ENCODE assay signal across 11 mouse cellular contexts in the genomic region with DNA sequence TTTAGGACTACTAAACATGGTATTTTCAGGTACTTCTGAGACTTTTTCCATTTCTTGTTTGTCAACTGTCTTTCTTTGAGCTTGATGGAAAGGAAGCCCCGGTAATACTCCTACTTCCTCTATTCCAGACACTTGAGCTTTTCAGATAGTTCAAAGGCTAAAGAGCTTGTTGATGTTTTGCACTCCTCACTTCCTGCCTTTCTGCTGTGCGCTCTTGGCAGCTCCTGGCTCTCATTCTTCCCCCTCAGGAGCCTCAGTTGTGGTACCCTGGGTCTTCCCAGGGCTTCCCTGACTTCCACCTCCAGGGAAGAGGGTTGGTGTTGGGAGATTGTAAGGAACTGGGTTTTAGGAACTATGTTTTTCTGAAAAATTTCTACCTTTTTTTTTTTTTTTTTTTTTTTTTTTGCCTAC. TPM values are rescaled to one million over a fixed set of nuclear protein-coding genes. Genes with fewer than 3 reads are reported as not detected.
A peak's percentile ranks its signal among the peaks of the same experiment; 100 is the strongest.
DNase-seq lines count a peak whose midpoint lies in the region; ATAC-seq and TF ChIP-seq lines count a peak whose summit lies in the region.
"Had no signal": no experiment of that assay in that cellular context is flagged by ENCODE, and none has a peak within 500 bp of the region (broad histone marks: within the 10 kb centered on the region; RNA-seq: fewer than 3 reads in every experiment).

No protein-coding gene starts in this region.

- H3K9me3 ChIP-seq in kidney, postnatal 0 days (replicated peaks; ENCODE audit: low read length), result no peaks in the 10 kb centered on the region
- no peaks in the 10 kb centered on the region for H3K9me3 ChIP-seq in kidney, embryonic 15.5 days (replicated peaks)
- H3K9me3 ChIP-seq in G1E (replicated peaks), result no peaks in the 10 kb centered on the region
- no peaks in the 10 kb centered on the region for H3K9me3 ChIP-seq in hindbrain, embryonic 13.5 days
- H3K9me3 ChIP-seq: hindbrain, embryonic 15.5 days; megakaryocyte, embryonic 14.5 days had no signal

- peaks cover 5% of the 10 kb centered on the region; the same call in 1 of the 2 replicates for H3K4me1 ChIP-seq in kidney, postnatal 0 days (replicated peaks; ENCODE audit: insufficient read depth, low read length)
- H3K4me1 ChIP-seq in kidney, embryonic 15.5 days, result peaks cover 49% of the 10 kb centered on the region
- H3K4me1 ChIP-seq in G1E (ENCODE audit: insufficient read depth, low read depth, low read length), result peaks cover 44% of the 10 kb centered on the region
- peaks cover 68% of the 10 kb centered on the region for H3K4me1 ChIP-seq in hindbrain, embryonic 13.5 days (replicated peaks)

- DNase-seq in kidney, postnatal 0 days (ENCODE audit: low spot score), result peak; percentile 59
- DNase-seq in CD4-positive helper T cell, adult 2 months (ENCODE audit: low read depth, low spot score), result peak; percentile 50
- peak; percentile 45 for DNase-seq in G1E (ENCODE audit: low spot score)
- DNase-seq: right cerebral cortex, postnatal 14 days had no signal

- H3K36me3 ChIP-seq in kidney, postnatal 0 days (ENCODE audit: insufficient read depth, low read length), result no peaks in the 10 kb centered on the region
- no peaks in the 10 kb centered on the region for H3K36me3 ChIP-seq in kidney, embryonic 15.5 days
- peaks cover 69% of the 10 kb centered on the region for H3K36me3 ChIP-seq in G1E (replicated peaks)
- H3K36me3 ChIP-seq in hindbrain, embryonic 13.5 days, result no peaks in the 10 kb centered on the region
- H3K36me3 ChIP-seq: hindbrain, embryonic 15.5 days had no signal

- no peak overlapping the region for H3K4me3 ChIP-seq in kidney, postnatal 0 days (replicated peaks; ENCODE audit: low read depth, low read length)
- no peak overlapping the region for H3K4me3 ChIP-seq in kidney, embryonic 15.5 days (replicated peaks)
- H3K4me3 ChIP-seq in G1E (ENCODE audit: low read depth, low read length), result no peak overlapping the region
- no peak overlapping the region for H3K4me3 ChIP-seq in hindbrain, embryonic 13.5 days
- H3K4me3 ChIP-seq: hindbrain, embryonic 15.5 days had no signal

- ATAC-seq in kidney, postnatal 0 days (replicated peaks; ENCODE audit: low FRiP score, low read depth), result no peak
- ATAC-seq in kidney, embryonic 15.5 days (replicated peaks; ENCODE audit: low FRiP score), result no peak
- ATAC-seq in G1E (ENCODE audit: extremely low read depth, insufficient number of reproducible peaks, low FRiP score, poor library complexity, severe bottlenecking), result no peak; the same call in 1 of the 2 replicates
- peak; percentile 80 for ATAC-seq in megakaryocyte, adult 5-6 weeks (ENCODE audit: poor library complexity, severe bottlenecking)
- no peak for ATAC-seq in hindbrain, embryonic 13.5 days (ENCODE audit: low FRiP score)
- ATAC-seq in cerebellum, adult (ENCODE audit: insufficient number of reproducible peaks, low FRiP score, low TSS enrichment), result no peak

- TF ChIP-seq CTCF in kidney, postnatal 0 days (IDR thresholded peaks at IDR 0.05; ENCODE audit: low read depth), result no peak
- no peak for TF ChIP-seq CTCF in G1E (IDR thresholded peaks at IDR 0.05; ENCODE audit: low read depth, low read length)

- no peaks in the 10 kb centered on the region for H3K27me3 ChIP-seq in kidney, postnatal 0 days (ENCODE audit: insufficient read depth, low read length)
- no peaks in the 10 kb centered on the region for H3K27me3 ChIP-seq in kidney, embryonic 15.5 days
- H3K27me3 ChIP-seq in G1E (ENCODE audit: insufficient read depth, low read length), result no peaks in the 10 kb centered on the region
- no peaks in the 10 kb centered on the region for H3K27me3 ChIP-seq in hindbrain, embryonic 13.5 days
- H3K27me3 ChIP-seq: hindbrain, embryonic 15.5 days; megakaryocyte, embryonic 14.5 days had no signal

- H3K4me2 ChIP-seq in kidney, postnatal 0 days (ENCODE audit: low read length), result no peak overlapping the region
- H3K4me2 ChIP-seq in kidney, embryonic 15.5 days, result no peak overlapping the region
- H3K4me2 ChIP-seq in hindbrain, embryonic 13.5 days, result no peak overlapping the region
- H3K4me2 ChIP-seq: hindbrain, embryonic 15.5 days had no signal

- H3K27ac ChIP-seq in kidney, postnatal 0 days, result no peak overlapping the region
- H3K27ac ChIP-seq in kidney, embryonic 15.5 days, result no peak overlapping the region
- H3K27ac ChIP-seq in hindbrain, embryonic 13.5 days, result no peak overlapping the region
- H3K27ac ChIP-seq: hindbrain, embryonic 15.5 days; stomach, postnatal 0 days had no signal

- WGBS in kidney, postnatal 0 days, result 16% methylated on average over 2 of the region's 2 CpGs
- 11% methylated on average over 2 of the region's 2 CpGs for WGBS in kidney, embryonic 15.5 days
- WGBS in hindbrain, embryonic 13.5 days, result 71% methylated on average over 2 of the region's 2 CpGs

- H3K9ac ChIP-seq in kidney, postnatal 0 days (ENCODE audit: low read depth, low read length), result no peak overlapping the region
- no peak overlapping the region for H3K9ac ChIP-seq in kidney, embryonic 15.5 days
- no peak overlapping the region for H3K9ac ChIP-seq in hindbrain, embryonic 13.5 days
- H3K9ac ChIP-seq: hindbrain, embryonic 15.5 days had no signal

RNA-seq across cellular contexts. Expression of gene Med13l, which starts 54.1 kb away (rescaled TPM):
- polyA plus RNA-seq in kidney, postnatal 0 days (2015; fragmentation: Nextera tagmentation; extraction: Ambion mirVana), result 7.0 and 7.8 TPM in 2 replicates
- 8.5 and 10.2 TPM in 2 replicates for polyA plus RNA-seq in kidney, embryonic 15.5 days (2015; fragmentation: Nextera tagmentation; extraction: Ambion mirVana)
- total RNA-seq in G1E (2014; fragmentation: Nextera tagmentation), result 66.3 and 91.7 TPM in 2 replicates
- 14.9 and 16.8 TPM in 2 replicates for total RNA-seq in G1E (2017)
- 12.4 and 17.9 TPM in 2 replicates for polyA plus RNA-seq in G1E (2012)
- 25.6 and 30.7 TPM in 2 replicates for total RNA-seq in megakaryocyte, adult 5-6 weeks (2015)
- total RNA-seq in megakaryocyte, adult 5-6 weeks (2017), result 21.5 and 31.8 TPM in 2 replicates
- 15.3 and 16.3 TPM in 2 replicates for polyA plus RNA-seq in hindbrain, embryonic 13.5 days (2015; fragmentation: Nextera tagmentation; extraction: Ambion mirVana)
